Mouse (Mus musculus): ENCODE measurements around the gene Alk. TPM values are rescaled to one million over a fixed set of nuclear protein-coding genes. Genes with fewer than 3 reads are reported as not detected.

The Alk gene
- total RNA-seq, 2 experiments from 2014 or later = 6.2 to 9.4 TPM

- intact Hi-C loops (cut with DNase I) = no loop called here
- DNase-seq (ENCODE audit: low spot score in 2 of 2) = peak; percentile 11
Observed at GRCm38 (mm10) chr17:72076306-72076921, 528.0 kb downstream of the Alk start.

DNA sequence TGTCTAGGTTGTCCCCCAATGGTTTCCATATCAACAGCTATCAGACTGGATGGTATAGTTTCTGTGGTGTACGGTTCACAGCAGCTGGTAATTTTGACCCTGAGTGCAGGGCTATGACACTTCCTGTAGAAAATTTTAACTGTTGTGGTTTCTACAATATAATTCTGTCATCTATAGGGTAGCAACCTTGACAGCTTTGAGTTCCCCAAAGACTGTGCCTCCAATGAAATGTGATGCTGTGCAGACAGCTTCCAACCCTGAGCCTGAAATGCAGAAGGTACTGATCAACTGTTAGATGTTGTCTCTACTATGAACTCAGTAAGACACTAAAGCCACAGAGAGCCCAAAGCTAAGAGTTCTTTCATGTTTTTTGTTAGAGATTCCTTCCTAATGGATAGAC is 532.6 kb downstream of the Alk start:
- no peak for DNase-seq (ENCODE audit: low spot score in 2 of 2)
- intact Hi-C loops (cut with DNase I) = no loop called here

DNA sequence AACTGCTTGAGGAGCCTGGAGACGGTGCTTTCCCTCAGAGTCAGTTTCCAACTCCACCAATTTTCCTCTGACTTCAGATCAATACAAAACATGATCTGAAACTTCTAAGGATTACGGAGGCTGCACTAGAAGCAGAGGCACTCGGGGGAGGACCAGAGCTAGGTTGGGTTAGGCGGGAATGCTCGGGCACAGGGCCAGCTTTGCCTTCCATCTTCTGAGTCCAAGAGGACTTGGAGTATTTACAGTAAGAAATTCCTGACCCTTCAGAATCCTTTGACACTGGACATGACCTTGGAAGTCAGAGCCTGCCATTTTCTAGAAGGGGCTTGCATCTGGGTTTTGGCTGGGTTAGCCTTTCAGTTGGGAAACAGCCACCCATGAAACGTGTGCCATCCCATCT is 536.3 kb downstream of the Alk start:
- no peak for DNase-seq (ENCODE audit: low spot score in 2 of 2)
- intact Hi-C loops (cut with DNase I) = no loop called here

GRCm38 (mm10) chr17:72062978-72063377 is 541.4 kb downstream of the Alk start:
- intact Hi-C loops (cut with DNase I) = no loop called here
- no peak for DNase-seq (ENCODE audit: low spot score in 2 of 2)

DNA sequence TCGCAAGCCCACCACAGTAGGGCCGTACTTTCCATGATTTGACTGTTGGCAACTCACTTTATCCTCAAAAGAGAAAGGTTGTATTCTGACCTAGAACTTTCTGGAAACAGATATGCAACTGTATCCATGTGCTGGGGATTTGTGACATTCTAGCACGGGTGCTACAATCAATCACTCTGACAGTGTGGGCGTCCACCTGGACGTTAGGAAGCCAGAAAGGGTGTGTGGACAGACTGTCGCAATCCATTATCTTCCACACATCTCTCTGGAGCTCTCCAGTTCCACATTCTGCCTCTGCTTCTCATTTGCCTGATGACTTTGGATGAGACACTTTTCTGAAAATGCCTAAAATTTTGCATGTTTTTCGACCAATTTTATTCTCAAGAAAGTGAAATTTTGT is 545.1 kb downstream of the Alk start:
- no peak for DNase-seq (ENCODE audit: low spot score in 2 of 2)
- intact Hi-C loops (cut with DNase I) = no loop called here

DNA sequence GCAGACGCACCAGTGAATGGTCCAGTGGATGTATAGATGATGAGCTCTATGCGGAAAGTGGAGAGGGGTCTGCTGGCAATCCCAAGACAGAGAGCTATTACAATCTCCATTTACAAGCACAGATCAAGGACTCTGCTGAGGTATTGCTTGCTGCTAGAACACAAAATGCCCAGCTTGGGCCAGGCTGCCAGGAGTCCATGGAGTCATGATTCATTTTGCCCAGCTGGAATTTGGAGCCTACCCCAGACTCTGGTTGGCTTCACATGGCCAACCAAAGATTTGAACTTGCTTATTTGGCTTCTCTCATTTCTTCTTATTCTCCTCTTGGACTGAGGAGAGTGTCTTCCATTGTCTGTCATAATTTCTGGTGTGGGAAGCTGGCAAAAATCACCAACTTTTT is 558.8 kb downstream of the Alk start:
- DNase-seq (ENCODE audit: low spot score in 2 of 2) = no peak
- intact Hi-C loops (cut with DNase I) = no loop called here

DNA sequence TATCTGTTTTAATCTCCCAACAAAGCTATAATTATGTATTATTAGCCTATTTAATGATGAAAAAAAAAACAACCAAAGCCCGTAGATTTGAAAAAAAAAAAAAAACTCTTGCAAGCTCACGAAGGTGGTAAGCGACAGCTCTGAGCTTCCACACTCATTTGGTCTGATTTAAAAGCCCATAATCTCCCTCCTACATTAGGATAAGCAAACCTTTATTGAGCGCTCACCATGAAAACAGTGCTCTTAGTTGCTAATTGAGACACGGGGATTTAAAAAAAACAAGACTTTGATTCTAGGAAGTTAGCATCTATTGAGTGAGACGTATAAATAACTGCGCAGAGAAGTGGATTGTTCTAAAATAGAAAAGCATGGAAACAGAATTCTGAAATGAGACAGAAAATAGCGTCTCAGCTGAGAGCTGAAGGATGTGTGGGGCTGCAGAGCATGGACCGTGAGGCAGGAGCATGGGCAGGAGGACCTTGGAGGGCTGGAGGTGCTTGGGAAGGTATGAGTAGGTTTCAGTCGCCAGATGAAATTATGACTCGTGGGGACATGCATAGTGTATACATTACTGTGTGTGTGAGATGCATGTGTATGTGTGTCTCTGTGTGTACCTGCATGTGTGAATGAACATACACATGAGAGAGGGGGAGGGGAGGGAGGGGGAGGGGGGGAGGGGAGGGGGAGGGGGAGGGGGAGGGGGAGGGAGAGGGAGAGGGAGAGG is 560.6 kb downstream of the Alk start:
- intact Hi-C loops (cut with DNase I) = loop anchor here (1.0 to 5.0 kb wide), 3 partner anchors 47 to 262 kb away; no protein-coding TSS in a partner anchor
- DNase-seq (ENCODE audit: low spot score in 2 of 2) = peak; percentile 21 to 61

DNA sequence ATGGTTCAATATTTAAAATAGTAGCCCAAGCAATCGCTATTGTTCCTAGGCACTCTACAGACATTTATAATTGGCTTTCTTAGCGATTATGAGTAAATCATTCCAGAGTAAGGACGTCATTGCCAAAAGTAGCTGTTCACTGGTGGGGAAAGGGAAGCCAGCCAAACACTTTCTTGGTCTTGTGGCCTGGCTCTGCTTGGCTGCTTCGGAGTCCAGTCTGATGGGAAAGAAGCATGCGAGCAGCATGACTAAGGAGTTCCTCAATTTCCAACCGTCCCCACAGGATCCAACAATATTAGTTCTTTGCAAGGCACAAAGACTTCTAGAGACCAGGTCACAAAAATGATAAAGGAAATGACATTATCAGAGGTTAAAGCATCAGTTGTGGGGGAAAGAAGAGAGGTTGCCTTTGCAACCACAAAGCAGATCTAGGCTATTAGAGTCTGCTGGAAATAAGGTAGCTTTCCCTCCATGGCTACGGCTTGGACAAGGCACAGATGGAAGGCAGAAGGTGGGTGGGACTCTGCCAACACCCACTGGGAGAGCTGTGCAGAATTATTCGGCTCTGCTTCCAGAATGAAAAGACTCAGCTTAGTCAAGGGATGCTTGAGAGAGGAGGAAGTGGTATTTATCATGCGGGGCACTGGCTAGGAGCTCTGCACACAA is 561.3 kb downstream of the Alk start:
- peak; percentile 78 to 94 for DNase-seq (ENCODE audit: low spot score in 2 of 2)

DNA sequence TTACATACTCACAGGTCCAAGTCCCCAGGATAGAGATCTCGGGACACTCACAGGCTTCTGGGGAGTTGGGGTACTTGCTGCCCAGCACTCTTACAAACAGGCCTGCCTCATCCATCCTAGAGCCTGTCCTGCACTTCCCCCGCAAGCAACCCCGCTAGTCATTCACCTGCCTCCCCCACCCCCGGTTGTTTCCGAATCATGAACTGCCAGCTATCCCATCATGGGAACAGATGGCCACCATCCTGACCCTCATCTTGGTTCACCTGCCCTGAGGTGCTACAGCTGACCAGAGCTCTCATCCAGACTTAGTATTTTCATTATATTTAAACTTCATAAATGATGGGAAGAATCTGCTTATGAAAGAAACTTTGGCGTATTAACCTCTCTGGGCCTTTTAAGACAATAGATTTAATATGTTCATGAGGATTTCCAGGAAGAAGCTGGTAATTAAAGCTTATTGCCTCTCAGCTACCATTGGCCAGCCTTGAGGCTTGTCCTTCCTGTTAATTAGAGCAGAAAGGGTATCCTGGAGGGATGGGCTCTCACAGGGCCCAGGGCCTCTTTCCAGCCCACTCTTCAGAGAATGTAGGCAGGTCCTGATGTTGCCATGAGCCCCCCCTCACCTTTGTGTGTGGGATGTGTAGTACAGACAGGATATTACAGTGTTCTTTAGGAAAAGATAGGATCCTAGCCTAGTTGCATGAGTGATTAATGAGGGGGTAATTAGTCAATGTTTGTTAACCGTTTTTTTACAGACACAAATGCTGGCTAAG is 565.1 kb downstream of the Alk start:
- no peak for DNase-seq (ENCODE audit: low spot score in 2 of 2)
- intact Hi-C loops (cut with DNase I) = no loop called here

More for the DNA sequence above, 561.3 kb downstream of the Alk start:
- intact Hi-C loops (cut with DNase I) = loop anchor here (1.0 to 5.0 kb wide), 3 partner anchors 46 to 261 kb away; no protein-coding TSS in a partner anchor

- DNase-seq (ENCODE audit: low spot score in 2 of 2) = no peak
- intact Hi-C loops (cut with DNase I) = no loop called here
Observed at GRCm38 (mm10) chr17:72038371-72038770, 566.1 kb downstream of the Alk start.

GRCm38 (mm10) chr17:72030672-72031071 is 573.8 kb downstream of the Alk start:
- no peak for DNase-seq (ENCODE audit: low spot score in 2 of 2)
- intact Hi-C loops (cut with DNase I) = no loop called here

GRCm38 (mm10) chr17:72023323-72023722 is 581.1 kb downstream of the Alk start:
- intact Hi-C loops (cut with DNase I) = no loop called here
- DNase-seq (ENCODE audit: low spot score in 2 of 2) = no peak

DNA sequence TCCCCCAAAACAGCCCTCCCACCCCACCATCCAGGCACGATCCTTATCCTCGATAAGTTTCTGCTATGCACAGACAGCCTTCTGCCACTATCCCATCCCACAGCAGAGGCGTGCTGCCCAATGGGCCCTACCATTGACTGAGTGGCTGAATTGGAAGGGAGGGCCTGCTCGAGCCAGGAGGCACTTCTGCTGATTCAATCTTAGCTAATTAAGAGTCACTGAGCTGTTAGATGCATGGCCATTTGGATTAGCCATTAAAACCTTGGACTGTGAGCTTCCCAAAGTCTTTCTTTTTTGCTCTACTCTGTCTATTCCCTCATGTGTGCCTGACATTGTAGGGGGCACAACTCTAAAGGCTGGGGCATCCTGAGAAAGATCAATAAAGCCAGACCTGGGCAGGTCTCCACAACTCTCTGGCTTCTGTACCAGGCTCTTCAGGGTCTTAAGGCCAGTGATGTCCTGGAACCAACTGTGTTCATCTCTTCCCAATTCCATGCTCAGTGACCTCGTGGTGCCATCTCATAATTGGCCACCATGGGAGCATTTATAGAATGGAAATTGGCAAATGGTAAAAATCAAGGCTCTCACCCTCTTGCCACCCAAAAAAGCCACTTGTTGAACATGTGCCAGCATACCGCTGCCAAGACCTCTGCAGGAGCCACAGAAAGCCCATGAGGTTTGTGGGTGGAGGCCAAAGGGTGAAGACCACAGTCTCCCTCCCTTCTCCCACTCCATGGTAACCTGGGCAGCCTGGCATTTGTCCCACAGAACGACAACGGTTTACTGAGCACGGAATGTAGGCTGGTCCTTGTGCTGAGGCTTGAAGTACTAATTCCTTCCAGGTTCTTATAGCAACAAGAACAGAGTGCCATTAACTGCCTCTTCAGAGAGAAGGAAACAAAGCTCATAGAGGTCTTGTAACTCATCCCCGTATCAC is 582.4 kb downstream of the Alk start:
- no peak for DNase-seq (ENCODE audit: low spot score in 2 of 2)
- intact Hi-C loops (cut with DNase I) = no loop called here

- DNase-seq (ENCODE audit: low spot score in 2 of 2) = no peak
- intact Hi-C loops (cut with DNase I) = no loop called here
Observed at GRCm38 (mm10) chr17:72017329-72017728, 587.1 kb downstream of the Alk start.

- intact Hi-C loops (cut with DNase I) = no loop called here
- no peak for DNase-seq (ENCODE audit: low spot score in 2 of 2)
Observed at GRCm38 (mm10) chr17:72015253-72015652, 589.2 kb downstream of the Alk start.

DNA sequence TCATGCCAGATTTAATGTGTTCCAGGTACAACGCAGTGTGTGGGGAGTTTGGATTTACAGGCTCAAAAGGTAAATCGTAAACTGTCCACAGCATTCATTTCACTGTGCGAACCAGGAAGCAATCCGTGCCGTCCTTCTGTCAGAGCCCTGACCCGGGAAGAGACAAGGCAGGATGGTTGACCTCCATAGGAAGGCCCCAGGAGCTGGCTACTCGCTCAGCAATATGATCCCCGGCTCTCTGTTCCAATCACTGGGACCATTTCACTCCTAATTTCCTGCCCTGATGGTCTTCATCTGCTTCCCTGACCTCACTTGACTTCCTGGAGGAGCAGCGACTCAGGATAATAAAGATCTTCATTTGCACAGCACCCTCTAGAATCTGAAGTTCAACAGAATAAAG is 591.7 kb downstream of the Alk start:
- intact Hi-C loops (cut with DNase I) = no loop called here
- DNase-seq (ENCODE audit: low spot score in 2 of 2) = no peak

- intact Hi-C loops (cut with DNase I) = no loop called here
- DNase-seq (ENCODE audit: low spot score in 2 of 2) = no peak
Observed at GRCm38 (mm10) chr17:72009836-72010235, 594.6 kb downstream of the Alk start.

GRCm38 (mm10) chr17:72008389-72008788 is 596.0 kb downstream of the Alk start:
- intact Hi-C loops (cut with DNase I) = no loop called here
- DNase-seq (ENCODE audit: low spot score in 2 of 2) = no peak

GRCm38 (mm10) chr17:72005365-72005764 is 599.1 kb downstream of the Alk start:
- intact Hi-C loops (cut with DNase I) = no loop called here
- no peak for DNase-seq (ENCODE audit: low spot score in 2 of 2)

Measured in left cerebral cortex, postnatal 25 days (tissue).